Mouse (Mus musculus): ENCODE measurements around the gene Gli1.

Gli1 gene

GRCm38 (mm10) chr10:127291881-127292638, 49.7 kb downstream of the Gli1 start:
- DNase-seq (ENCODE audit: low read depth) = no peak

GRCm38 (mm10) chr10:127290930-127291880, 50.6 kb downstream of the Gli1 start:
- DNase-seq (ENCODE audit: low read depth) = peak; percentile 30

- DNase-seq (ENCODE audit: low read depth) = peak; percentile 99
Observed at GRCm38 (mm10) chr10:127290307-127290929, 51.4 kb downstream of the Gli1 start.

- peak; percentile 82 for DNase-seq (ENCODE audit: low read depth)
Observed at GRCm38 (mm10) chr10:127289573-127290191, 52.1 kb downstream of the Gli1 start.

GRCm38 (mm10) chr10:127288800-127289572, 52.8 kb downstream of the Gli1 start, which contains the start of gene Mbd6:
Gene Mbd6 (minus strand): TSS chr10:127289018.
- peak; percentile 69 for DNase-seq (ENCODE audit: low read depth)

GRCm38 (mm10) chr10:127288328-127288799, 53.4 kb downstream of the Gli1 start:
- DNase-seq (ENCODE audit: low read depth) = no peak

- no peak for DNase-seq (ENCODE audit: low read depth)
Observed at GRCm38 (mm10) chr10:127287936-127288293, 53.9 kb downstream of the Gli1 start.

- no peak for DNase-seq (ENCODE audit: low read depth)
Observed at GRCm38 (mm10) chr10:127287271-127287935, 54.4 kb downstream of the Gli1 start.

GRCm38 (mm10) chr10:127286730-127287129, 55.0 kb downstream of the Gli1 start:
- no peak for DNase-seq (ENCODE audit: low read depth)

- no peak for DNase-seq (ENCODE audit: low read depth)
Observed at GRCm38 (mm10) chr10:127286194-127286593, 55.6 kb downstream of the Gli1 start.

GRCm38 (mm10) chr10:127285644-127286043, 56.1 kb downstream of the Gli1 start:
- no peak for DNase-seq (ENCODE audit: low read depth)

- DNase-seq (ENCODE audit: low read depth) = no peak
Observed at GRCm38 (mm10) chr10:127284724-127285500, 56.9 kb downstream of the Gli1 start.

- no peak for DNase-seq (ENCODE audit: low read depth)
Observed at GRCm38 (mm10) chr10:127284105-127284622, 57.6 kb downstream of the Gli1 start.

- no peak for DNase-seq (ENCODE audit: low read depth)
Observed at GRCm38 (mm10) chr10:127282620-127283215, 59.1 kb downstream of the Gli1 start.

GRCm38 (mm10) chr10:127281316-127281715, 60.5 kb downstream of the Gli1 start:
- DNase-seq (ENCODE audit: low read depth) = no peak

Measured in fibroblast of lung, adult 2 months (primary cell).